Mouse (Mus musculus): ENCODE measurements around the gene Rasa3. TPM values are rescaled to one million over a fixed set of nuclear protein-coding genes. Genes with fewer than 3 reads are reported as not detected.

Gene Rasa3
- polyA plus RNA-seq, 1 experiment from 2014 or later: 34.4 TPM

GRCm38 (mm10) chr8:13605920-13606480 lies 71.4 kb downstream of the Rasa3 start:
- H3K27me3 ChIP-seq (ENCODE audit: control insufficient read depth, insufficient read depth, low read length): no peaks in the 10 kb centered on the region
- H3K27ac ChIP-seq (ENCODE audit: low read depth, low read length): no peak overlapping the region
- 87% methylated on average over 7 of the region's 7 CpGs for WGBS
- H3K9me3 ChIP-seq (ENCODE audit: control insufficient read depth, low read length): no peaks in the 10 kb centered on the region
- no peak overlapping the region for H3K9ac ChIP-seq (replicated peaks; ENCODE audit: low read depth, low read length)
- H3K36me3 ChIP-seq (ENCODE audit: control insufficient read depth, insufficient read depth, low read length): no peaks in the 10 kb centered on the region
- ATAC-seq (ENCODE audit: low read depth): no peak
- no peak overlapping the region for H3K4me2 ChIP-seq (ENCODE audit: low read depth, low read length)
- H3K4me3 ChIP-seq (ENCODE audit: low read depth, low read length): no peak overlapping the region
- H3K4me1 ChIP-seq (ENCODE audit: control insufficient read depth, insufficient read depth, low read length): no peaks in the 10 kb centered on the region

- Histone ChIP-seq H3K4me2 (ENCODE audit: low read depth, low read length) (no peak overlapping the region), H3K9me3 (ENCODE audit: control insufficient read depth, low read length) (no peaks in the 10 kb centered on the region), H3K9ac (replicated peaks; ENCODE audit: low read depth, low read length) (no peak overlapping the region), H3K27ac (ENCODE audit: low read depth, low read length) (no peak overlapping the region), H3K4me1 (ENCODE audit: control insufficient read depth, insufficient read depth, low read length) (no peaks in the 10 kb centered on the region), H3K36me3 (ENCODE audit: control insufficient read depth, insufficient read depth, low read length) (no peaks in the 10 kb centered on the region; the same call in 1 of the 2 replicates), H3K27me3 (ENCODE audit: control insufficient read depth, insufficient read depth, low read length) (no peaks in the 10 kb centered on the region), H3K4me3 (ENCODE audit: low read depth, low read length) (no peak overlapping the region)
- whole genome bisulfite sequencing: 51% methylated on average over 8 of the region's 8 CpGs
- ATAC-seq (ENCODE audit: low read depth): no peak
These were observed 74.8 kb downstream of the Rasa3 start for GRCm38 (mm10) chr8:13602621-13603020.

- H3K27me3 ChIP-seq (ENCODE audit: control insufficient read depth, insufficient read depth, low read length): no peaks in the 10 kb centered on the region
- H3K4me1 ChIP-seq (ENCODE audit: control insufficient read depth, insufficient read depth, low read length): no peaks in the 10 kb centered on the region
- peaks cover 4% of the 10 kb centered on the region; the same call in 1 of the 2 replicates for H3K36me3 ChIP-seq (ENCODE audit: control insufficient read depth, insufficient read depth, low read length)
- no peak overlapping the region for H3K4me3 ChIP-seq (ENCODE audit: low read depth, low read length)
- no peak overlapping the region for H3K4me2 ChIP-seq (ENCODE audit: low read depth, low read length)
- ATAC-seq (ENCODE audit: low read depth): no peak
- H3K27ac ChIP-seq (ENCODE audit: low read depth, low read length): no peak overlapping the region
- H3K9ac ChIP-seq (replicated peaks; ENCODE audit: low read depth, low read length): no peak overlapping the region
- no peaks in the 10 kb centered on the region for H3K9me3 ChIP-seq (ENCODE audit: control insufficient read depth, low read length)
- WGBS: 90% methylated on average over 11 of the region's 11 CpGs
These were observed 76.2 kb downstream of the Rasa3 start for GRCm38 (mm10) chr8:13601166-13601565.

GRCm38 (mm10) chr8:13600716-13601115 lies 76.7 kb downstream of the Rasa3 start:
- no peaks in the 10 kb centered on the region for H3K9me3 ChIP-seq (ENCODE audit: control insufficient read depth, low read length)
- no peak overlapping the region for H3K4me3 ChIP-seq (ENCODE audit: low read depth, low read length)
- H3K27me3 ChIP-seq (ENCODE audit: control insufficient read depth, insufficient read depth, low read length): no peaks in the 10 kb centered on the region
- no peak for ATAC-seq (ENCODE audit: low read depth)
- no peaks in the 10 kb centered on the region for H3K4me1 ChIP-seq (ENCODE audit: control insufficient read depth, insufficient read depth, low read length)
- H3K36me3 ChIP-seq (ENCODE audit: control insufficient read depth, insufficient read depth, low read length): peaks cover 4% of the 10 kb centered on the region; the same call in 1 of the 2 replicates
- no peak overlapping the region for H3K4me2 ChIP-seq (ENCODE audit: low read depth, low read length)
- H3K9ac ChIP-seq (replicated peaks; ENCODE audit: low read depth, low read length): no peak overlapping the region
- H3K27ac ChIP-seq (ENCODE audit: low read depth, low read length): no peak overlapping the region
- 90% methylated on average over 10 of the region's 10 CpGs for WGBS

GRCm38 (mm10) chr8:13600204-13600603 lies 77.2 kb downstream of the Rasa3 start:
- H3K36me3 ChIP-seq (ENCODE audit: control insufficient read depth, insufficient read depth, low read length): peaks cover 4% of the 10 kb centered on the region; the same call in 1 of the 2 replicates
- no peak overlapping the region for H3K4me2 ChIP-seq (ENCODE audit: low read depth, low read length)
- H3K27ac ChIP-seq (ENCODE audit: low read depth, low read length): no peak overlapping the region
- no peaks in the 10 kb centered on the region for H3K9me3 ChIP-seq (ENCODE audit: control insufficient read depth, low read length)
- H3K9ac ChIP-seq (replicated peaks; ENCODE audit: low read depth, low read length): no peak overlapping the region
- H3K27me3 ChIP-seq (ENCODE audit: control insufficient read depth, insufficient read depth, low read length): no peaks in the 10 kb centered on the region
- no peak for ATAC-seq (ENCODE audit: low read depth)
- no peaks in the 10 kb centered on the region for H3K4me1 ChIP-seq (ENCODE audit: control insufficient read depth, insufficient read depth, low read length)
- H3K4me3 ChIP-seq (ENCODE audit: low read depth, low read length): no peak overlapping the region
- 81% methylated on average over 7 of the region's 7 CpGs for WGBS

GRCm38 (mm10) chr8:13597777-13598176 lies 79.6 kb downstream of the Rasa3 start:
- no peak for ATAC-seq (ENCODE audit: low read depth)
- H3K4me3 ChIP-seq (ENCODE audit: low read depth, low read length): no peak overlapping the region
- no peak overlapping the region for H3K4me2 ChIP-seq (ENCODE audit: low read depth, low read length)
- 97% methylated on average over 6 of the region's 6 CpGs for whole genome bisulfite sequencing
- H3K9me3 ChIP-seq (ENCODE audit: control insufficient read depth, low read length): no peaks in the 10 kb centered on the region
- H3K27me3 ChIP-seq (ENCODE audit: control insufficient read depth, insufficient read depth, low read length): no peaks in the 10 kb centered on the region
- no peak overlapping the region for H3K9ac ChIP-seq (replicated peaks; ENCODE audit: low read depth, low read length)
- no peaks in the 10 kb centered on the region for H3K4me1 ChIP-seq (ENCODE audit: control insufficient read depth, insufficient read depth, low read length)
- no peak overlapping the region for H3K27ac ChIP-seq (ENCODE audit: low read depth, low read length)
- H3K36me3 ChIP-seq (ENCODE audit: control insufficient read depth, insufficient read depth, low read length): peaks cover 4% of the 10 kb centered on the region; the same call in 1 of the 2 replicates

- no peak for ATAC-seq (ENCODE audit: low read depth)
- 84% methylated on average over 6 of the region's 6 CpGs for WGBS
These were observed 81.5 kb downstream of the Rasa3 start for GRCm38 (mm10) chr8:13595861-13596260.

GRCm38 (mm10) chr8:13594884-13595323 lies 82.5 kb downstream of the Rasa3 start:
- no peak overlapping the region for H3K27ac ChIP-seq (ENCODE audit: low read depth, low read length)
- no peak overlapping the region for H3K4me3 ChIP-seq (ENCODE audit: low read depth, low read length)
- H3K9me3 ChIP-seq (ENCODE audit: control insufficient read depth, low read length): no peaks in the 10 kb centered on the region
- H3K4me1 ChIP-seq (ENCODE audit: control insufficient read depth, insufficient read depth, low read length): no peaks in the 10 kb centered on the region
- 70% methylated on average over 11 of the region's 11 CpGs for WGBS
- no peak overlapping the region for H3K9ac ChIP-seq (replicated peaks; ENCODE audit: low read depth, low read length)
- H3K36me3 ChIP-seq (ENCODE audit: control insufficient read depth, insufficient read depth, low read length): peaks cover 4% of the 10 kb centered on the region; the same call in 1 of the 2 replicates
- no peaks in the 10 kb centered on the region for H3K27me3 ChIP-seq (ENCODE audit: control insufficient read depth, insufficient read depth, low read length)
- no peak overlapping the region for H3K4me2 ChIP-seq (ENCODE audit: low read depth, low read length)
- ATAC-seq (ENCODE audit: low read depth): no peak

More at GRCm38 (mm10) chr8:13595861-13596260, 81.5 kb downstream of the Rasa3 start:
- no peaks in the 10 kb centered on the region for H3K9me3 ChIP-seq (ENCODE audit: control insufficient read depth, low read length)
- H3K4me1 ChIP-seq (ENCODE audit: control insufficient read depth, insufficient read depth, low read length): no peaks in the 10 kb centered on the region
- H3K9ac ChIP-seq (replicated peaks; ENCODE audit: low read depth, low read length): no peak overlapping the region
- H3K4me3 ChIP-seq (ENCODE audit: low read depth, low read length): no peak overlapping the region
- H3K27me3 ChIP-seq (ENCODE audit: control insufficient read depth, insufficient read depth, low read length): no peaks in the 10 kb centered on the region
- no peak overlapping the region for H3K27ac ChIP-seq (ENCODE audit: low read depth, low read length)
- H3K36me3 ChIP-seq (ENCODE audit: control insufficient read depth, insufficient read depth, low read length): peaks cover 4% of the 10 kb centered on the region; the same call in 1 of the 2 replicates
- no peak overlapping the region for H3K4me2 ChIP-seq (ENCODE audit: low read depth, low read length)

- H3K9ac ChIP-seq (replicated peaks; ENCODE audit: low read depth, low read length): no peak overlapping the region
- 91% methylated on average over 8 of the region's 8 CpGs for WGBS
These were observed 84.1 kb downstream of the Rasa3 start for GRCm38 (mm10) chr8:13593340-13593739.

More at GRCm38 (mm10) chr8:13593340-13593739, 84.1 kb downstream of the Rasa3 start:
- Histone ChIP-seq H3K36me3 (ENCODE audit: control insufficient read depth, insufficient read depth, low read length) (peaks cover 4% of the 10 kb centered on the region; the same call in 1 of the 2 replicates), H3K4me3 (ENCODE audit: low read depth, low read length) (no peak overlapping the region), H3K4me1 (ENCODE audit: control insufficient read depth, insufficient read depth, low read length) (no peaks in the 10 kb centered on the region), H3K9me3 (ENCODE audit: control insufficient read depth, low read length) (no peaks in the 10 kb centered on the region), H3K27ac (ENCODE audit: low read depth, low read length) (no peak overlapping the region), H3K27me3 (ENCODE audit: control insufficient read depth, insufficient read depth, low read length) (no peaks in the 10 kb centered on the region), H3K4me2 (ENCODE audit: low read depth, low read length) (no peak overlapping the region)
- ATAC-seq (ENCODE audit: low read depth): no peak
